Mouse (Mus musculus) spleen, adult 2 months (tissue): Measurements from ENCODE around the gene Kcnc3.

ENCODE experiments used
- CTCF ChIP-seq: fragments of 200-500 bp; IDR thresholded peaks from 2 replicates; pipeline ENCODE4 v1.5.1; 2011; ENCODE audit warnings: mild to moderate bottlenecking, inconsistent platforms; ENCODE audit not compliant: insufficient read depth, insufficient read length, insufficient replicate concordance; ENCODE audit errors: extremely low read depth
- POLR2A ChIP-seq: fragments of 200-500 bp; IDR thresholded peaks from 2 replicates; pipeline ENCODE4 v1.6.1; 2011; ENCODE audit warnings: low read depth, low read length, inconsistent platforms

DNA sequence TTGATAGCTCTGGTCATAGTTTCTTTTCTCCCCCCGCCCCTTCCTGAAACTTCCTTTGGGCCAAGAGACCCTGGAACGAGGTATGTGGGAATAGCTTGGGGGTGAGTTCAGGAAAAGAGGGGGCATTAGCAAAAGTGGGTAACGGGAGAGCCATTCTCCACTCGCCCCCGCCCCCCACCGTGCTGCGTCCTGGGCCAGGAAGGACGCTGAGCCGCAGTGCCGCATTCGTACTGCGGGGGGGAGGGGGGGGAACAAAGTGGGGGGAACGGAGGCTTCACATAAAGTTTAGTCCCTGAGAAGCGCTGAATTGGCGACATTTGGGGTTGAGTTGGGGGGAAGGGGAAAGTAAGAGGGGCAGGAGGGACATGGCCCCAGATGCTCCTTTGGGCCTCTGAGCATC lies 2.6 kb downstream of the Kcnc3 start:
- no peak for TF ChIP-seq CTCF
- TF ChIP-seq POLR2A, result no peak
